Mouse (Mus musculus) layer of hippocampus, postnatal 36 days (tissue): Measurements from ENCODE around the gene Gm42674. TPM values are rescaled to one million over a fixed set of nuclear protein-coding genes. Genes with fewer than 3 reads are reported as not detected.

Experiments used
- DNase-seq, 2 experiments: peaks; one replicate each; pipeline ENCODE4 v3.0.0; 2022
- total RNA-seq, 2 experiments: library from RNA; stranded (reverse); gene quantifications; 2 replicates each; pipeline ENCODE4 v1.2.3; 2021

Gm42674 gene
- total RNA-seq: not detected

- no peak for DNase-seq
Measured at GRCm38 (mm10) chr3:90601486-90602110, at the start of gene Gm42674. Gene Gm42674, plus strand, starts transcription at chr3:90601904.

DNA sequence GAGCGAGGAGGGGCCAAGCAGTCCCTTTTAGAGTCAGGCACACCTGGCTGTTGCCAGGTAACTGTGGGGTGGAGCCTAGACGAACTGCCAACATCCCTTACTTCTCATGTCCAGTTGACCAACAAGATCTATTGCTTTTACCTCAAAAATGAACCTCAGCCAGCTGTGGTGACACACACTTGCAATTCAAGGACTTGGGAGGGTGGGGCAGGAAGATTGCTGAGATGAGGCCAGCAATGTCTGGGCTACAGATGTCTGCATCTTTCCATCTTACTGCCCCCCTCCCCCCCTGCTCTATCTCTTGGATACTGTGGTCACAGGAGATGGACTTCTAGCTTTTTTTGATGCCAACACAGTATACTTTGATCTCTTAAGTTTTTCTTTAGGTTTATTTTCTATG lies 49.5 kb upstream of the Gm42674 start:
- no peak for DNase-seq

GRCm38 (mm10) chr3:90555954-90556353 lies 45.8 kb upstream of the Gm42674 start:
- DNase-seq: peak in 1 of 2 experiments; percentile 37

DNA sequence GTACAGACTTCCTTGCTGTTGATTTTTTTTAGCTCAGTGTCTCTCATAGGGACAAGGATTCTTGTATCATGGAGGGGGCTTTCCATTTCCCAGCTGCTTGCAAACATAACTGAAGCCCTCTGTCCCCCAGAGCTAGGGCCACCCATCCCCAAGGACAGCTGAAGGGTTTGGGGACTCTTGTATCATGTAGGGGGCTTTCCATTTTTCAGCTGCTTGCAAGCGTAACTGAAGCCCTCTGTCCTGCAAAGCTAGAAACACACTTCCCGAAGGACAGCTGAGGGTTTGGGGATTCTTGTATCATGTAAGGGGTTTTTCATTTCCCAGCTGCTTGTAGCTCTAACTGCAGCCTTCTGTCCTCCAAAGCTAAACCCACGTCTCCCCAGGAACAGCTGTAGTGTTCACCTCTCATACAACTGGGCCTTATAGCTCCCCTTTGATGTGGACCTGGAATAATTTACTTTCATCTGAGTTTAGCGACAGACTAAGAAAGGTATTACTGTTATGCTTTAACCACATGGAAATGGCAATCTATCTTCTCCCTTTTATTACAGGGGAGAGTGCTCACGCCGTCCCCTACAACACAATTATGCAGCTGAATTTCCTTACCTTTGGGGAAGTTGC lies 41.6 kb upstream of the Gm42674 start, which contains the start of gene S100a3:
Gene S100a3, plus strand, starts transcription at position 571 of the 621 bp plus-strand sequence.
- DNase-seq: no peak

DNA sequence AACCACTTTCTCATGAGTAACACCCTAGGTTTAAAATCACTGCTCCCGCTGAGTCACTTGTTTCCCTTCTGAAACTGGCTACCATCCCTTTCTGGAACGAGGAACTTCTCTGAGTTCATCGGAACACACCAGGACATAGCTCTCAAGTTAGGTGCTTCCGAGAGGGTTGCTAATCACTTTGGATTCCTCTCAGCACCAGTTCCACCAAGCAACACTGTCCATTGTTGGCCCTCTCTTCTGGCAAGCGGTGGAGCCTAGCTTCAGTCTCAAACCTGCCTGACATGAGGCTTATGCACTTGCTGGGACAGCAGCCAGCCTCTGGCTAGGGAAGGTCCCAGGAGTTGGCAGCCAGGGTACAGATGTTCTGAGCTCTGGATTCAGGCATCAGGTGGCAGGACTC lies 27.0 kb upstream of the Gm42674 start:
- DNase-seq: no peak

DNA sequence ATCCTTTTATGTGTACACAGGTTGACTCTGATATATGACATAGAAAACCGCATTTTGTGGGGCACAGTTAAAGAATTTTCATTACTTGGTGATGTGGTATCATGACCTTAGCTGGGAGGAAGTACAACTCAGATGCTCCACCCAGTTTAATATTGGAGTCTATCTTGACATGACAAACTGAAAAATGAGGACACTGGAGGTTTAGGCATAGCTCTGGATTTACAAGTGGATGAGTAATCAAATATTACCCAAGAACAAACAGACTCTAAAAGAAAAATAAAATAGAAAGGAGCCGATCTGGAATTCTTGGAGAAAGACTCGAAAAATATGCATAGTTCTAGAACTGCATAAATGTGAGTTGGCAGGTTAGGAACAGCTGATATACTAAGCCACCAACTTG lies 26.4 kb upstream of the Gm42674 start:
- no peak for DNase-seq

- no peak for DNase-seq
Measured at GRCm38 (mm10) chr3:90576351-90577001, 25.2 kb upstream of the Gm42674 start.

DNA sequence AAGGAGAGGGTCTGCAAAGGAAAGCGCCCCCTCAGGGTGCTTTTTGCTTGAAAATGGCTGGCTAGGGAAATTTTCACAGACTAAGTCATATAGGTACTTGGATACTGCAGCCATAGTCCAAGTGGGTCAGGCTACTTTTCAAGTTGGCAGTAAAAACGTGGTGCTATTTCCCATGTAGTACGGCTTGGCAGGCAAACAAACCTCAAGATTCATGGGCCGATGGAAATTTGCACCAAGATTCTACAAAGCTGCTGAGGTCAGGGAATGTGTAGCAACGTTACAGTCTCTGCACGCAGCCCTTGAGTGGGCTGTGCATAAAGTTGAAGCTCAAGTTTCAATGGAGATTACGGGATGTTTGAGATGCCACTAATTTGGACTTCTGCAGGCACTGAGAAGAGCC lies 22.3 kb upstream of the Gm42674 start:
- no peak for DNase-seq

DNA sequence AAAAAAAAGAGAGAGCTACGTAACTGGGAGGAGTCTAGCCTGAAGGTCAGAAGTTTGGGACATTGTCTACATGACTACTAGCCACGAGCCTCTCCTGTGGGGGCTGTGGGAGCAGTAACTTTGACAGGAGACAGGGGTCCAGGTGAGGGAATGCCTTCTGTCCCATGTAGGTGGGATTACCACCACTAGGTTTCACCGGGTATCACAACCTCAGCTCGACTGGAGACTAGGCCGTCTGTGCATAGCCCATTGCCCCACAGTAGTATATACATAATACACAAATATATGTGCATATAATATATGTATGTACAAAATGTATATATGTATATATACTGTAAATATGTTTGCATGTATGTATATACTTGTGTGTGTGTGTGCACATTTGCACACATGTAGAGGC lies 20.6 kb upstream of the Gm42674 start:
- DNase-seq: no peak

DNA sequence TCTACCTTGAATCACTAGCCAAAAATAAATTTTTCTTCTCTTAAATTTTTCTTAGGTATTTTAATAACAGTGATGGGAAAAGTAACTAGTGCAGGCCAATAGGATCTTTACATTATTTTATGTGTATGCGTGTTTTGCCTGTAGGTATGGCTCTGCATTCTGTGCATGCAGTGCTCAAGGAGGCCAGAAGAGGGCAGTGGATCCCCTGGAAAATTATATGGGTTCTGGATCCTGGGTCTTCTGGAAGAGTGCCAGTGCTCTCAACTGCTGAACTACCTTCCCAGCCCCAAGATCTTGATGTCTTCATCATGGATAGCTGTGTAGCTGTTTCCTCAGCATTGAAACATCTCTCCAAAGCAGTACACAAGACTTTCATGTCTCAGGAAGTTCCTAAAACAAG lies 19.5 kb upstream of the Gm42674 start:
- no peak for DNase-seq

- DNase-seq: no peak
Measured at GRCm38 (mm10) chr3:90582556-90582955, 19.1 kb upstream of the Gm42674 start.

DNA sequence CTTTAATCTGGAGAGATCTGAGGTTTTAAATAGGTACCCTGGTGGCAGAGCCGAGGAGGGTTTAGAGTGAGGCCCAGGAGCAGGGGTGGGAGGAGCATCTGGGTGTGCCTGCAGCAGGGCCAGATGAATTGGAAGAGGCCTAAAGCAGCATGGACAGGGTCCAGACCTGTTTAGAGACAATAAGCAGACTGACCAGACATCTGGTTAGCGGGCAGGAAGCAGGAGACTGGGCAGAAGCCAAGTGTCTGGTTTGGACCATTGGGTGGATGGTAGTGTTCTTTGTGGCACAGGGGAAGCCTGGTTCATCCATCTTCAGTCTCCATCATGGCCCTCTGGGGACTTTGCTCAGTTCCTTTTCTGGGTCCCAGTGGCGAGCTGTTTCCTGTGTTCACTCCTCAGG lies 17.8 kb upstream of the Gm42674 start:
- DNase-seq: no peak

GRCm38 (mm10) chr3:90585595-90585994 lies 16.1 kb upstream of the Gm42674 start:
- DNase-seq: peak; percentile 60 to 73

DNA sequence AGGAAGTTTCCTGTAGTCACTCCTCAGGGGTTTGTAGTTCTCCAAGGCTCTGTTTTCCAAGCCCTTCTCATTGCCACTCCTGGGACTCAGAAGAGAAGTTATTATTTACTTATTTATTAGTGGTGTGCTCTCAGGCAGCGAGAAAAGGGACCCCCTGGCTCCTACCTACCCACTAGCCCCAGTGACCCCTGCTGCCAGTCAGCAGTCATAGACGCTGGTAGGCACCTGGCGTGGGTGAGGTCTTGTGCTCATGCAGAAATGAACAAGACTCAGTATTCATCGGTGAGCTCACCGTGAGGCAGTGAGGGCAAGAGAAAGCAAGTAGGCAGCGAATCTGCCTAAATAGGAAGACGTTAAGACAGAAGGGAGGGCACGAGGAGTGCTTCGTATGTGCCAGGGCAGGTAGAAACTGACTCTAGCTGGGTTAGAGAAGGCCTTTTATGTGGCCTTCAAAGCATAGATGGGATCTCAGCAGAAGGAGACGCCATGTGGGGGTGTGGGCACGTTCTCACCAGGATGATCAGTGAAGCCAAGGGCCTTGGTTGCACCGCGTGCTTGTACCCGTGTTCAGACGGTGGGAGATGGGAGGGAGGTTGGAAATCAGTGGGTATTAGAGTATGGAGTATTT lies 15.6 kb upstream of the Gm42674 start:
- DNase-seq: no peak

DNA sequence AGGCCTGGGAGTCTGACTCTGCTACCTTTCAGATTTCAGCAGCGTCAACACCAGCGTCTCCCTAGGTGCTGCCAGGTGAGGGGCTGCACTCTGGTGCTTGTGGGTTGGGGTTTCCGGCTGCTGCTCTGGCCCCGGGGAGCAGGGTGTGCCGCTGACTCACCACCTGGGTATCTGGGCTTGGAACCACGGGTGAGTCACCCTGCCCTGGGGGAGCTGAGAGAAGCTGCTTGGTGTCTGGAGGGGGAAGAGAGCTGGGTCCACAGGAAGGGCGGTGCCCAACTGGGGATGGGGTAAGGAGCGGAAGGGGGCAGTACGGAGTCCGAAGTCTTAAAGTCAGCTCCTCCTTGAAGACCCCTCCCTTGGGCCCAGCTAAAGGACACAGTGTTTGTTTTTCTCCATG lies 14.8 kb upstream of the Gm42674 start:
- no peak for DNase-seq

DNA sequence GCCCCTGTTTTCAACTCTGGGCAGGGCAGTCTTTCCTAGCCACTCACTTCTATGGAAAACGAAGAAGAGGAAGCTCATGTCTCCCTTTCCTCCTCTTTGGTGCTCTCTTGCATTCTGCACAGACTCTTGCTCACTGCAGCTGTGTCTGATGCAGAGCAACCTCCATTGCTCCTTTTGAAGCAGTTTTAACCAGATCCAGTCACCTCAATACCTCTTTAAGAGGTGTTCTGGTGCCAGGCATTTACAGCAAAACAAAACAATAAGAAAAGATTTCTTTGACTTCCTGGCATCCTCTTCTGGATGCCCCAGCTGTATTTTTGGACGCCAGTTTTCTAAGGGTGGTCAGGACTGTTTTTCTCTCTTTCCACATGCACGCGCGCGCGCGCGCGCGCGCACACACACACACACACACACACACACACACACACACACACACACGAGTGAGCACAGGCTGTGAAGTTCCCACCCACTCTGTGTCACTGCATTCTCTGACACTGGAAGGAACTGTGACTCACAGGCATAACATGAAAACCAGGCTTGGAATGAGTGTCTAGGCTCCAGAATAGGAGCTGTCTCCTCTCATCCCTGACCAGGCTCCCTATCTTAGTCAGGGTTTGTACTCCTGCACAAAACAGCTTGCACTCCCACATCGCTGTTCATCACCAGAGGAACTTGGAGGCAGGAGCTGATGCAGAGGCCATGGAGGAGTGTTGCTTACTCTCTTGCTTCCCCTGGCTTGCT lies 14.2 kb upstream of the Gm42674 start:
- no peak for DNase-seq

DNA sequence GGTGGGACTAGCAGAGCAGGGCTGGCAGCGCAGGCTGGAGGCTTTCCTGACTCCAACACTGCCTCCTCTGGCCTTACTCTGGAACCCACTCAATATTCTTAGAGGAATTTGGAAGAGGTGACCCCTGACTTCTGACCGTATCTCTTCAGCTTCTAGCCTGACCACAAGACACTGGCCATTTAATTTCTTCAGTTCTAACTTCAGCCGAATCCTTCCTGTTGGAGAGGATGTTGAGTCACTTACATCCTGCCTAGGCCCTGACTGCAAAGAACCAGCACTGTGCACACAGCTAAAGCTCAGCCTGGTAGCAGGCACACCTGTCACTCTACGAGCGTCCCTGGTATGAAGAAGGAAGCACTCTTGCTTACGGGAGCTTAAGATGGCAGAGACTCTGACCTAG lies 12.3 kb upstream of the Gm42674 start:
- DNase-seq: no peak

DNA sequence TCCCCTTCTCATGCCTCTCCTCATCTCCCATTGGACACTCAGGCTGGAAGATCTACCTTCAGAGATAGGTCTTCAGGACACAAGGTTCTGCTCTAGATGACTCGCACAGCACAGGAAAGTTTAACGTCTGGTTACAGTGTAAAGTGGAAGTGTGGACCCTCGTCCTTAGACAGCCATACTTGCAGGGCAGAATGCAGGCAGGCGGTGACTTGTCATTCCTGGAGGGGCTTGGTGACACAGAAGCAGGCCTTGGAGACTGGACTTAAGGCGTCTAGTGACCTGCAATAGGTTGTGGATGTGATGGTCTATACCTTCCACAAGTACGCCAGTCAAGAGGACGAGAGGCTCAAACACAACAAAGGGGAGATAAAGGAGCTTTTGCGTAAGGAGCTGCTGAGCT lies 11.8 kb upstream of the Gm42674 start, which contains the start of gene S100a2:
Gene S100a2, plus strand, starts transcription at position 301 of the 400 bp plus-strand sequence.
- DNase-seq: no peak

DNA sequence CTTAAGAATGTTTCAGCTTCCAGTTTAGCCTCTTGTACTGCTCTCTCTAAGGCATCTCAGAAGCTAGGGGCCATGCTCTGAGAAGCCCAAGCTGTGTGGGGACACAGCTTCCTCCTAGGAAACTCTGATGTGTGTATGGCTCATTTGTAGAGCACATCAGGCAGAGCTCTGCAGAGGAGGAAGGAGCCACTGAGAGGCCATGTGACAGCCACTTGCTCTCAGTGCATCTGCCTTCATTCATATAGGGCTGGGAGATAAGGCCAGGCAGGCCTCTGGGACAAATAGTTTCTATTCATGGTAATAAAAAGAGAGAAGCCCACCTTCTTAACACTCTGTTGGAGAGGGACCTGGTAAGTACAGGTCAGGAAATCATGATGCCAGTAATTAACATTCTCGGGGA lies 7.2 kb upstream of the Gm42674 start:
- DNase-seq: no peak

DNA sequence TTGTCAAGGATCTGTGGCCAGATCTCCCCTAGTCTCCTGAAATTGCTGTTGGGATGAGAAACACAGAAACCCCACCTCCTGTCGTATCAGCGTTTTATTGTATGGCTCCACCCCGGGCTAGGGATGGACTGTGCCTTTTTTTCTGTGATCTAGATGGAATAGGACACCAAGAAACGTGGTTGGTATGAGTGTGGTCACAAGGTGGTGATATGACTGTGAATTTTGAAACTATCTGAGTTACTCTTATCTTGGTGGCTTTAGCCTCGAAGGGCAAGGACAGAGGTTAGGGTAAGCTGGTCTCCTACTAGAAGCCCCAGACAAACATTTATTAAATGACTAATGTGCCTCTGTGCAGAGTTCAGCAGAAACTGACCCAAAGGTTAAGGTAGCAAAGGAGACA lies 6.1 kb upstream of the Gm42674 start:
- no peak for DNase-seq

DNA sequence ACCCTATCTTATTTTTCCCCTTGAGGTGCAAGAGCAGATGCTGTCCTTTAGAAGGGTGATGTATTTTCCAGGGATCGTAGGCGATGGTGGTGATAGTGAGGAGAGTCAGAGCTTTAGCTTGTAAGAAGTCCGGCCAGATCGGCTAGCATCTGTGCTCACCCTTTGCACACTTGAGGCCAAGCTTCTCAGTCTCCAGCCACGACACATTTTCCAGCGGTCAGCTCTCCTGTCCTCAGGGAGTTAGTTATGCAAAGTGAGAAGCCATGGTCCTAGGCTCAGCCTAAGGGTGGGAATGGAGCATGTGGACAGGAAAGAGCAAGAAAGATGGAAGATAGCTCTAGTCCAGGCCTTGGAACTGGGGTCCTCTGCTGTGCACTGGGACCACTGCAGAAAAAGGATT lies 4.9 kb upstream of the Gm42674 start:
- no peak for DNase-seq

- DNase-seq: no peak
Measured at GRCm38 (mm10) chr3:90597736-90598135, 4.0 kb upstream of the Gm42674 start.

GRCm38 (mm10) chr3:90598212-90598611 lies 3.5 kb upstream of the Gm42674 start:
- DNase-seq: no peak
